Mouse (Mus musculus) monocyte, adult 2 months (primary cell): ENCODE measurements at regions not wholly inside any gene's neighbourhood (a gene's known extent, or its start where the extent isn't known, plus 50 kb on each side); places are given as distances from the start of the nearest gene placed in this dataset.
"Not testable (repeated sequence)": the region's sequence is repeated elsewhere in the genome, so short reads cannot be mapped to it uniquely, and the experiment has no call there.

Experiments
- DNase-seq, 2 experiments: peaks; one replicate each; pipeline ENCODE4 v3.0.0; 2022; ENCODE audit warnings: low spot score in 2 of 2, low read depth in 1 of 2

DNA sequence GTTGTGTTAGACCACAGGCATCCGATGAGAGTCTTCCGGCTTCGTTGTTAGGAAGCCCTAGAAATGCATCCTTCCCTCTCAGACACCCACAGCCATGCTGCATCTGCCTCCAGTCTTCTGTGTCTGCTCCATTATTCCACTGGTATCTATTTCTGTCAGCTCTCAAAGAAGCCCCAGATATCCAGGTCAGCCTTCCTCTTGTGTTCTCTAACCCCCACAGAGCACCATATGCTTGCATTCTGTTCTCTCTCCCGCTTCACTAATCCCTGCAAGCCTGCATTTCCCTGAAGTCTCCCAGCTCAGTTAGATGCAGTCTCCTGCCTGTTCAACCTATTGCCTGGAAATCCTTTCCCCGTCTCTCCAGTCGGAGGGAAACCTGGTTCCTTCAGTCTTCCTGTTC, 53.6 kb upstream of the Wdfy3 start:
- no peak for DNase-seq

DNA sequence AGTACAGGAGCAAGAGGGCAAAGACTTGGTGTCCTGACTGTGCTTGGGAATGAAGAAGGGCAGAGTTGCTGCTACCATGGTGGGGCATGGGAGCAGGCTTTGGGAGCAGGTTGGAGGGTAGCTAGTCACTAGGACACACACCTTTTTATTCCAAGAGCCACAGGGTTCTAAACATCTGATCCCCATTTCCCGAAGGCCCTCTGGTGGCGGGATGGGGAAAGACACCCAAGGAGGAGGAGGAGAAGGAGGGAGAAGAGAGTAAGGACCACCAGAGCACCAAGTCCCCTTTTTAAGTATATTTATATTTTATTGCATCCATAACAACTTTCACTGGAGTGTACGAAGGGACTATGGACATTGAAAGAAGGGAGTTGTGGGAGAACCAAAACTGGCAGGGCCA, 57.0 kb upstream of the Wdfy3 start:
- no peak for DNase-seq

- DNase-seq: no peak
Observed at GRCm38 (mm10) chr5:102147991-102148390, 78.3 kb upstream of the Wdfy3 start.

- peak in 1 of 2 experiments; percentile 4 for DNase-seq
Observed at GRCm38 (mm10) chr5:102149481-102150129, 79.9 kb upstream of the Wdfy3 start.

DNA sequence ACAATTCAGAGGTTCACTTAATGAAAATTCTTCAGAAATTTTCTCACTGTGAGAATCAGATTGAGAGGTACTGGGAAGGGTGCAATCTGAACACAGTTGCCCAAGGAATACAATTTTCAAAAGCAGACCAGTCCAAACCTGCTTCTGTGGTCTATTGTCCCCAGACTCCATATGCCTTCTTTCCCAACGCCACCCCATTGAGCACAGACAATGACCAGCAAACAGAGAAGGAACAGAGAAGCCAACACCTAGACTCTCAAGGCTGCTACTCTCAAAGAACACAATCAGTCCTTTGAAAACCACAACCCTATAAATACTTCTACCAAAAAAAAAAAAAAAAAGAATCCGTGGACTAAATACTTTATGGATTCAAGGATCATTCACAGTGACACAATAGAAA, 89.9 kb upstream of the Wdfy3 start:
- no peak for DNase-seq

- no peak for DNase-seq
Observed at GRCm38 (mm10) chr5:102167981-102168380, 98.3 kb upstream of the Wdfy3 start.

DNA sequence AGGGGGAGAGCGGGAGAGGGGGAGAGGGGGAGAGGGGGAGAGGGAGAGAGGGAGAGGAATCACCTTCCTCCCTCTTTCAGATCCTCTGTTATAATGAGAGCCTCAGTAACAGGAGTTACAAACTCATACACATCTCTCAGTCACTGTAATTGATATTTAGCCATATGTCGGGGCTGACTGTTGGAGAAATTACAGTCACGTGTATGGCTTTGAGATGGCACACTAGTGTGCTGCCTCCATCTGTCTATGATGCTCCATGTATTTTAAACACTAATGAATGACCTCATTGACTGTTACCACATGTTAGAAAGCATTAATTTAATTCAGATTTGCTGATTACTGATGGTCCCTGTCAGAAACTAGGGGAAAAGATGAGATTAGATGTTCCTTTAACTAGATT, 102.1 kb upstream of the Wdfy3 start:
- no peak for DNase-seq

GRCm38 (mm10) chr5:102180250-102180649, 110.5 kb upstream of the Wdfy3 start:
- no peak for DNase-seq

DNA sequence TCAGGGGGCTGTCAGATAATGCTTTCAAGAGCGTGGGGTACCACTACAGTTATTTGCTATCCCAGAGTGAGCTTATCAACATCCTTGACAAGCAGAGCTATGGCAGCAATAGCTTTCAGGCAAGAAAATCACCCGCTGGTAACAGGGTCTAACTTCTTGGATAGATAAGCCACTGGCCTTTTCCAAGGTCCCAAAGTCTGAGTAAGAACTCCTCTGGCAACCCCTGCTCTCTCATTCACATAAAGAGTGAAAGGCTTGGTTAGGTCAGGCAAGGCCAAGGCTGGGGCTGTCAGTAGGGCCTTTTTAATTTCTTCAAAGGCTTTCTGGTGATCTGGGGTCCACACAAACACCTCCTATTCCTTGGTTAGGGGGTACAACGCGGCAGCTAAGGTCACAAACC, 119.2 kb upstream of the Wdfy3 start:
- not testable (repeated sequence) for DNase-seq

GRCm38 (mm10) chr5:102206456-102206855, 136.7 kb upstream of the Wdfy3 start:
- DNase-seq: no peak

DNA sequence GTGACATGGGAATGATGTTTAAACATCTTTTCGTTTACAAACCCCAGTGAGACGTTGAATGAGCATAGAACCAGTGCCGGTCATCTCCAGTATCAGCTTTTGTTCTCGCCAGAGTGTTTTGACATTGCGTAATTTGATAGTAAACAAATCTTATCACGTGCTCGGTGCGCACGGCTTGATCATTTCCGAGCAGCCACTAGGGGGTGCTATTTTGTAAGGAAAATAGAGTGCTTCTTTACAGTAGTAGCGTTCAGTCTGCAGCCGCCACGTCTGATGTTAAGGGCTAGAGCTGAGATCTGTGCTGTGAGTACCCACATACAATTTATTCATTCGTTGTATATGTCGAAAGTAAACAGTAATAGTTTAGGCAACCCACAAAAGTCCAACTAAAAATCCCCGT, 137.2 kb upstream of the Wdfy3 start:
- peak in 1 of 2 experiments; percentile 3 for DNase-seq

- DNase-seq: no peak
Observed at GRCm38 (mm10) chr5:102213145-102213544, 143.4 kb upstream of the Wdfy3 start.

GRCm38 (mm10) chr5:102227131-102227530, 157.4 kb upstream of the Wdfy3 start:
- DNase-seq: no peak

DNA sequence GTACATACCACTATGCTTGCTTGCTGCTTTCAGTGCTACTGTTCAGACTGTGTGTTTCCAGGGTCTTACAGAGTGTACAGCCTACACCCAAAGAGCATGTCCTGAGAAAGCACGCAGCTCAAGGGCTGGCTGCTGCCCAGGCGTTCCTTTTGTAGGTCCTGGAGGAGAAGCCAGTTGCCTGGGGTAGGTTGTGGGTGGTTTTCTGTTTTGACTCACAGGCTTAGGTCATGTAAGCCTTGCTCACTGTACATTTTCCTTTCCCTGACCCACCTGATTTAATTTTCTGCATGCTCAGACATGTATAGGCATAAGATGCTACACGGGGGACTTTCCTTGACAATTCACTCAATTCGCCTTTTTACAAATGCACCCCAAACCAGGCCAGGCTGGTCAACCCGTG, 172.9 kb upstream of the Wdfy3 start:
- no peak for DNase-seq

- DNase-seq: no peak
Observed at GRCm38 (mm10) chr5:102244706-102245105, 175.0 kb upstream of the Wdfy3 start.

DNA sequence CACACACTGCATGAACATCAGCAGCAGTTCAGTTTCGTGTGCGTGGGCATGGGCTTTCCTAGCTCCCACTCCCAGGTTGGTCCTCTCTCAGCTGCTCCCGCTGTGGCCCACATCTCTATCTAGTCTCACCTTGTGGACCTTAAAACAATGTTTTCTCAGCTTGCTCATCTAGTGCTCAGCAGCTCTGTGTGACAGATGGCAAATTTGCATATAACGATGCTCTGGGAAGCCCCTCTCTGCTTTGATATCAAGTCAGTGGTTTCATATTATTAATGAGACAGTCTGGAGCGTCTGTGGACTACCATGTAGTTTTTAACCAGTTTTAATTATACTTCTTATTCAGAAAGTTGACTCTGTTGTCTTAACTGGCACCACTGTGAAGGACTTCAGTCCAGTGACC, 179.0 kb upstream of the Wdfy3 start:
- no peak for DNase-seq

DNA sequence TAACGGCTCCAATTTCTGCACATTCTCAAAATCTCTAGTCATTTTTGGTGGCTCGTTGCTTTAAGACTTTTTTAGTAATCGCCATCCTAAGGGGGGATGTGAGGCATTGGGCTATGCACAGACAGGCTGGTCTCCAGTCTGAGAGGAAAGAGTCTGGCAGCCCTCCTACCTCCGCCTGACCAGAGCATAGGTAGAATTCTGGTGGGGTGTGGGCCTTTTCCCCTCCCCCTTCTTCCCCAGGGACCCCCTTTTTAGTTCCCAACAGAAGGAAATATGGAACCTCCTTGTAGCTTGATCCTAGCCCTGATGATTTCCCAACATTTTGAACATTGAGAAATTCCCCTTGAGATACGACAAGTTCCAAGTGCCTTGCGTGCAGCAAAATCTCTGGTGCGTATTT, 181.4 kb upstream of the Wdfy3 start:
- no peak for DNase-seq

GRCm38 (mm10) chr5:102253786-102254185, 184.1 kb upstream of the Wdfy3 start:
- no peak for DNase-seq

DNA sequence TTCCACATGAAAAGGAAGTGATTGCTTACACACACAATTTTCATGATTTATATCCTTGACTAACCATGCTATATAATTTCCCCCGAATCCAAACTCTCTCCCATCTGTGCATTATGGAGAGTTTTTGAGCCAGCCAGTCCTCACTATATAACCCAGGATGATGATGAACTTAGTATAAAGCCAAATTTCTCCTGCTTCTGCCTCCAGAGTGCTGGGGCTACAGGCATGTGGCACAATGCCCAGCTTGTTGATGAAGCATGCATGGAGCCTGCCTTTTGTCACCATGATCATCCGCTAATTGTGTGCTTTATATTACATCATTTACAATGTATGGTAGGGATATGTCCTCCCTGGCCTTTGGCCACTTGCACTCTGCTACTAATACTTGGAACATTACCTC, 187.4 kb upstream of the Wdfy3 start:
- no peak for DNase-seq

DNA sequence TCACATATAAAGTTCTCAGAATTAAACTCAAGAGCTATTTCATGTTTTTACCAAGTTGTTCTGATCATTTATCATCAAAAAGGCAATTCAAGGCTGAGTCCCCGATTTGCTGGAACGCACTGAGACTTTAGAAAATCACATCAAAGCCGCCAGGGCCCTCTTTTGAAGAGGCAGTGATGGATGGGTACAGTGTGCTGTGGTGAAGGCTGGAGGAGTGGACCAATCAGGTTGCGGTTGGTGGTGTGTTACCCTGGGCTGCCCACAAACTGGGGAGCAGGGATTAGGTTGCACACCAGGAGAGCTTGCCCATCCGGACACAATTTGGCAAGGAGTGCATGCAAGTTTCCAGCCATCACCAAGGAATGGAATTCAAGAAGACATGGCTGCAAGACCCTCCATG, 191.9 kb upstream of the Wdfy3 start:
- DNase-seq: no peak

DNA sequence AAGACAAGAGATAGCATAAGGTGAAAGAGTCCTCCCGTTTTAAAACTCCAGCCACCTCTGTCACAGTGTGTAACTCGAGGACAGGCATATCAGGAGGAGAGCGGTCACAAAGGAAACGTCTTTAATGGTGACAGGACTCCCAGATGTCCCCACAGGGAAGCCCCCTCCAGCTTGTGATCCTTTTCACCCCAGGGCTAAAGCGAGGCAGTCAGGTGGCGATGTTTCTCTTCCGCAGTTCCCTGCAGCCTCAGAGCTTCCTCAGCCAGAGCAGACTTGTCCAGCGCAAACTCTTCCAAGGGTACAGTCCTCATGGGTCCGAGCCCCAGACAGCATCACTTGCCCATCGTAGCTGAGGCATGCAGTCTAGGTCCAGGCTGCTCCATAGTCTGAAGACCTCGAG, 196.7 kb upstream of the Wdfy3 start:
- DNase-seq: no peak

DNA sequence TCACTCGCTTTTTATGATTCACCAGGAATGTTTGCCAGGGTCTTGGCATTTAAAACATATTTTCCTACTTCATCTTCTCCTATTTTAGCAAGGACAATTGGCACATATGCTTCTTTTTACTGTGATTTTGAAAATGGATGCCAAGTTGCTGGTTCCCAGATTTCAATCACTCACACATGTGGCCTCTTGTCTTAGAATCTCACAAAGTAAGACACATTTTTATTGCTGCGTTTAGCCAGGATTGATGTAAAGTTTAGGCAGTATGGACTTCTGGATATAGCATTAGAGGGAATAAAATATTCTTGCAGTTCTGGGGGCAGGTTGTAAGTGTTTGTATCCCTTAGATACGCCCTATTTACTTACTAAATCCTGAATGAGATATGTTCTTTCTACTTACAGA, 197.4 kb upstream of the Wdfy3 start:
- DNase-seq: no peak

GRCm38 (mm10) chr5:102269204-102269603, 199.5 kb upstream of the Wdfy3 start:
- no peak for DNase-seq

DNA sequence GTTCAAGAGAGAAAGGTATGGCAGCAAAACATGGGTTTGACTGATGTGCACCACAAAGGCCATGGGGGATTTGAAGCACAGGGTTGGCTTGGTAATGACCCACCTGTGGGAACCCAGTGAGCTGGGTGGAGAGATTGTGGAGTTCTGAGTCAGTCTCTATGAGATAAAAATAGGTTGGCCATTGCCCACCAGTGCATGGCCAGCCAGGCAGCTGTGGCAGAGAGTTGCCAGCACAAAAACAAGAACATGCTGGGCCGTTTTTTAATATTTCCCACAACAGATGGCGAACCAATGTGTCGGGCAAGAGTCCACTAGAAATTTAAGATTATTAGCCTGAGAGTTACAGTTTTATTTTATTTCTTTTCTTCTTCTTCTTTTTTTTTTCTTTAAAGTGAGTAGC, 205.6 kb upstream of the Arhgap24 start:
- no peak for DNase-seq
